Mouse (Mus musculus) stomach, postnatal 0 days (tissue): ENCODE results near the gene Atxn1. TPM values are rescaled to one million over a fixed set of nuclear protein-coding genes. Genes with fewer than 3 reads are reported as not detected.

Experiments used
- ATAC-seq: fragments of 200-750 bp; cut with Nextera tagmentation; 2 replicates; pipeline ENCODE4 v1.8.0; 2017; ENCODE audit not compliant: low FRiP score, low TSS enrichment
- DNase-seq: peaks from one replicate; pipeline ENCODE4 v3.0.0-alpha.2; 2016; ENCODE audit warnings: low spot score
- H3K27ac ChIP-seq: fragments of 300-500 bp; sonication (generic); replicated peaks from 2 replicates; pipeline ENCODE4 v1.5.1; 2014; ENCODE audit warnings: mild to moderate bottlenecking, control low read depth
- H3K27me3 ChIP-seq: fragments of 300-500 bp; sonication (generic); 2 replicates; pipeline ENCODE4 v1.6.1; 2014; ENCODE audit warnings: low read length; ENCODE audit not compliant: control insufficient read depth, insufficient read depth
- H3K36me3 ChIP-seq: fragments of 300-500 bp; sonication (generic); 2 replicates; pipeline ENCODE4 v1.6.1; 2014; ENCODE audit warnings: low read length, mixed read lengths; ENCODE audit not compliant: control insufficient read depth, insufficient read depth
- H3K4me1 ChIP-seq: fragments of 300-500 bp; sonication (generic); replicated peaks from 2 replicates; pipeline ENCODE4 v1.6.1; 2014; ENCODE audit warnings: antibody characterized with exemption; ENCODE audit not compliant: control insufficient read depth, insufficient read depth
- H3K4me2 ChIP-seq: fragments of 300-500 bp; sonication (generic); replicated peaks from 2 replicates; pipeline ENCODE4 v1.6.1; 2014; ENCODE audit warnings: low read depth, mild to moderate bottlenecking, control low read depth, moderate library complexity
- H3K4me3 ChIP-seq: fragments of 300-500 bp; sonication (generic); 2 replicates; pipeline ENCODE4 v1.5.1; 2014; ENCODE audit warnings: low read depth, low read length, control low read depth
- H3K9ac ChIP-seq: fragments of 300-500 bp; sonication (generic); 2 replicates; pipeline ENCODE4 v1.6.1; 2014; ENCODE audit warnings: mild to moderate bottlenecking, low read length, control low read depth, mixed read lengths
- H3K9me3 ChIP-seq: fragments of 300-500 bp; sonication (generic); 2 replicates; pipeline ENCODE4 v1.6.1; 2016; ENCODE audit warnings: low read length; ENCODE audit not compliant: control insufficient read depth
- CTCF ChIP-seq: IDR thresholded peaks from 2 replicates; pipeline ENCODE4 v1.5.1; 2016; ENCODE audit warnings: antibody characterized with exemption, low read depth, mild to moderate bottlenecking, moderate library complexity
- EP300 ChIP-seq: optimal IDR thresholded peaks from 2 replicates; pipeline ENCODE3; 2016; ENCODE audit warnings: antibody characterized with exemption
- WGBS: fragments of 180-500 bp; shearing (Covaris S2); extraction: QIAGEN DNeasy Blood & Tissue Kit; methylation state at CpG from one replicate; pipeline ENCODE4 v1.1.7; 2014; 5-methylcytosine and 5-hydroxymethylcytosine counted together
- polyA plus RNA-seq: library from polyadenylated mRNA; unstranded; fragments of >200 nt; fragmentation: Nextera tagmentation; extraction: Ambion mirVana; gene quantifications from 2 replicates; pipeline ENCODE4 v1.2.1, GENCODE M21; 2015

The Atxn1 gene
- polyA plus RNA-seq, 1 experiment from 2014 or later = 7.0 TPM

GRCm38 (mm10) chr13:45743848-45744247 is 221.0 kb downstream of the Atxn1 start:
- H3K9ac ChIP-seq = no peak overlapping the region
- H3K36me3 ChIP-seq = no peaks in the 10 kb centered on the region
- no peak overlapping the region for H3K27ac ChIP-seq
- WGBS = 71% methylated on average over 7 of the region's 7 CpGs
- no peak overlapping the region for H3K4me3 ChIP-seq
- no peaks in the 10 kb centered on the region for H3K27me3 ChIP-seq
- H3K4me2 ChIP-seq = no peak overlapping the region
- H3K9me3 ChIP-seq = no peaks in the 10 kb centered on the region
- H3K4me1 ChIP-seq = peaks cover 2% of the 10 kb centered on the region; the same call in 1 of the 2 replicates
- no peak for DNase-seq
- TF ChIP-seq EP300 = no peak
- no peak for TF ChIP-seq CTCF
- ATAC-seq = no peak

- Histone ChIP-seq H3K4me3 (no peak overlapping the region), H3K9ac (no peak overlapping the region), H3K9me3 (no peaks in the 10 kb centered on the region), H3K4me2 (no peak overlapping the region), H3K27me3 (no peaks in the 10 kb centered on the region), H3K4me1 (no peaks in the 10 kb centered on the region), H3K36me3 (no peaks in the 10 kb centered on the region), H3K27ac (no peak overlapping the region)
- ATAC-seq (no peak), DNase-seq (no peak)
- 83% methylated on average over 12 of the region's 12 CpGs for WGBS
- TF ChIP-seq CTCF (no peak), EP300 (no peak)
These were observed 224.4 kb downstream of the Atxn1 start for GRCm38 (mm10) chr13:45740369-45740768.

- Histone ChIP-seq H3K27ac (no peak overlapping the region), H3K4me1 (no peaks in the 10 kb centered on the region), H3K4me2 (no peak overlapping the region), H3K9ac (no peak overlapping the region), H3K4me3 (no peak overlapping the region), H3K27me3 (no peaks in the 10 kb centered on the region), H3K36me3 (0 out of 2 replicates have a peak, but pooled peaks cover 3% of the 10 kb centered on the region), H3K9me3 (no peaks in the 10 kb centered on the region)
- no peak for DNase-seq
- 81% methylated on average over 4 of the region's 4 CpGs for WGBS
- ATAC-seq = no peak
- TF ChIP-seq CTCF = no peak
- TF ChIP-seq EP300 = no peak
These were observed 228.6 kb downstream of the Atxn1 start for GRCm38 (mm10) chr13:45736241-45736640.

GRCm38 (mm10) chr13:45735802-45736201 is 229.0 kb downstream of the Atxn1 start:
- Histone ChIP-seq H3K4me2 (no peak overlapping the region), H3K9me3 (no peaks in the 10 kb centered on the region), H3K4me1 (no peaks in the 10 kb centered on the region), H3K27me3 (no peaks in the 10 kb centered on the region), H3K9ac (no peak overlapping the region), H3K36me3 (0 out of 2 replicates have a peak, but pooled peaks cover 3% of the 10 kb centered on the region), H3K27ac (no peak overlapping the region), H3K4me3 (no peak overlapping the region)
- TF ChIP-seq EP300 = no peak
- no peak for TF ChIP-seq CTCF
- 99% methylated on average over 3 of the region's 3 CpGs for WGBS
- ATAC-seq (no peak), DNase-seq (no peak)

GRCm38 (mm10) chr13:45734531-45734930 is 230.3 kb downstream of the Atxn1 start:
- no peak overlapping the region for H3K4me2 ChIP-seq
- no peaks in the 10 kb centered on the region for H3K27me3 ChIP-seq
- no peak overlapping the region for H3K27ac ChIP-seq
- no peak overlapping the region for H3K4me3 ChIP-seq
- ATAC-seq (no peak), DNase-seq (no peak)
- no peaks in the 10 kb centered on the region for H3K4me1 ChIP-seq
- H3K9me3 ChIP-seq = no peaks in the 10 kb centered on the region
- H3K36me3 ChIP-seq = 0 out of 2 replicates have a peak, but pooled peaks cover 3% of the 10 kb centered on the region
- no peak overlapping the region for H3K9ac ChIP-seq
- no peak for TF ChIP-seq EP300
- no peak for TF ChIP-seq CTCF
- 90% methylated on average over 3 of the region's 3 CpGs for WGBS

- TF ChIP-seq EP300 (no peak), CTCF (no peak)
- Histone ChIP-seq H3K4me2 (no peak overlapping the region), H3K4me1 (no peaks in the 10 kb centered on the region), H3K9me3 (no peaks in the 10 kb centered on the region), H3K4me3 (no peak overlapping the region), H3K27ac (no peak overlapping the region), H3K27me3 (no peaks in the 10 kb centered on the region), H3K9ac (no peak overlapping the region), H3K36me3 (0 out of 2 replicates have a peak, but pooled peaks cover 3% of the 10 kb centered on the region)
- no peak for DNase-seq
- WGBS = 71% methylated on average over 6 of the region's 6 CpGs
- no peak for ATAC-seq
These were observed 232.2 kb downstream of the Atxn1 start for GRCm38 (mm10) chr13:45732590-45732989.
